Mouse (Mus musculus) testis, adult 2 months (tissue): ENCODE data around the gene Klhl5.

Experiments
- CTCF ChIP-seq: fragments of 200-500 bp; IDR thresholded peaks from 2 replicates; pipeline ENCODE4 v1.5.1; 2012; ENCODE audit warnings: low read depth, mild to moderate bottlenecking, inconsistent platforms, low read length, moderate library complexity; ENCODE audit not compliant: control insufficient read depth, insufficient read depth, insufficient replicate concordance
- POLR2A ChIP-seq: fragments of 200-500 bp; IDR thresholded peaks from 2 replicates; pipeline ENCODE4 v1.6.1; 2012; ENCODE audit warnings: low read depth, mild to moderate bottlenecking, inconsistent platforms, low read length, moderate library complexity; ENCODE audit not compliant: control insufficient read depth

DNA sequence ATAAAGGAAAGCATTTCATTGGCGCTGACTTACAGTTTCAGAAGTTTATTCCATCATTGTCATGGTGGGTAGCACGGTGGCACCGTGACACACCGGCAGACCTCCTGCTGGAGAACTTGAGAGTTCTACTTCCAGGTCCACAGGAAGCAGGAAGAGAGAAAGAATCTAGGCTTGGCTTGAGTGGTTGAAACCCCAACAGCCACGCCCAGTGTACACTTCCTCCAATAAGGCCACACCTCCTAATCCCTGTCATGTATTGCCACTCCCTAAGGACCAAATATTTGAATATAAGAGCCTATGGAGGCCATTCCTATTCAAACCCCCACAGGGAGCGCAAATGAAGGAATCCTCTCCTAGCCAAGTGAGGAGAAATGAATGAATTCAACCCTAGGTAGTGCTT is 49.7 kb upstream of the Klhl5 start:
- TF ChIP-seq POLR2A: no peak; the same call in 1 of the 2 replicates
- TF ChIP-seq CTCF: no peak
